Mouse (Mus musculus): ENCODE measurements around the gene Ltbp2. TPM values are rescaled to one million over a fixed set of nuclear protein-coding genes. Genes with fewer than 3 reads are reported as not detected.
A peak's percentile ranks its signal among the peaks of the same experiment; 100 is the strongest.

Ltbp2 gene
- total and polyA plus RNA-seq, 2 experiments from 2014 or later: 1.1 to 8.1 TPM

GRCm38 (mm10) chr12:84809033-84809432 lies 67.3 kb downstream of the Ltbp2 start:
- DNase-seq (ENCODE audit: low spot score) (no peak), ATAC-seq (ENCODE audit: insufficient read depth, low read depth) (no peak)
- Histone ChIP-seq H3K9ac (replicated peaks; ENCODE audit: low read depth, low read length) (no peak overlapping the region), H3K4me2 (ENCODE audit: low read depth, low read length) (no peak overlapping the region), H3K9me3 (replicated peaks; ENCODE audit: control insufficient read depth, low read length) (no peaks in the 10 kb centered on the region), H3K4me3 (ENCODE audit: low read depth, low read length) (no peak overlapping the region), H3K36me3 (replicated peaks; ENCODE audit: control insufficient read depth, insufficient read depth, low read length) (no peaks in the 10 kb centered on the region), H3K4me1 (ENCODE audit: control insufficient read depth, insufficient read depth) (peaks cover 11% of the 10 kb centered on the region), H3K27ac (ENCODE audit: low read depth) (no peak overlapping the region), H3K27me3 (ENCODE audit: control insufficient read depth, insufficient read depth, low read length) (peaks cover 95% of the 10 kb centered on the region)
- TF ChIP-seq EP300 (IDR thresholded peaks at IDR 0.05; ENCODE audit: low read depth): no peak
- no peak for TF ChIP-seq CTCF (IDR thresholded peaks at IDR 0.05; ENCODE audit: low read depth)
- 81% methylated on average over 6 of the region's 6 CpGs for WGBS

- no peak overlapping the region for H3K4me3 ChIP-seq (ENCODE audit: low read depth, low read length)
- no peak overlapping the region for H3K4me2 ChIP-seq (ENCODE audit: low read depth, low read length)
- H3K36me3 ChIP-seq (replicated peaks; ENCODE audit: control insufficient read depth, insufficient read depth, low read length): no peaks in the 10 kb centered on the region
- H3K9me3 ChIP-seq (replicated peaks; ENCODE audit: control insufficient read depth, low read length): no peaks in the 10 kb centered on the region
- TF ChIP-seq EP300 (IDR thresholded peaks at IDR 0.05; ENCODE audit: low read depth): no peak
- no peak for TF ChIP-seq CTCF (IDR thresholded peaks at IDR 0.05; ENCODE audit: low read depth)
- peaks cover 11% of the 10 kb centered on the region for H3K4me1 ChIP-seq (ENCODE audit: control insufficient read depth, insufficient read depth)
- 71% methylated on average over 13 of the region's 13 CpGs for WGBS
- DNase-seq (ENCODE audit: low spot score) (no peak), ATAC-seq (ENCODE audit: insufficient read depth, low read depth) (no peak)
- peaks cover 96% of the 10 kb centered on the region for H3K27me3 ChIP-seq (ENCODE audit: control insufficient read depth, insufficient read depth, low read length)
- H3K27ac ChIP-seq (ENCODE audit: low read depth): no peak overlapping the region
- H3K9ac ChIP-seq (replicated peaks; ENCODE audit: low read depth, low read length): no peak overlapping the region
Observed at GRCm38 (mm10) chr12:84807351-84807750, 69.0 kb downstream of the Ltbp2 start.

- Histone ChIP-seq H3K27ac (ENCODE audit: low read depth) (no peak overlapping the region), H3K27me3 (ENCODE audit: control insufficient read depth, insufficient read depth, low read length) (peaks cover 98% of the 10 kb centered on the region)
- no peak for ATAC-seq (ENCODE audit: insufficient read depth, low read depth)
Observed at GRCm38 (mm10) chr12:84806726-84807125, 69.6 kb downstream of the Ltbp2 start.

GRCm38 (mm10) chr12:84806010-84806409 lies 70.3 kb downstream of the Ltbp2 start:
- Histone ChIP-seq H3K36me3 (replicated peaks; ENCODE audit: control insufficient read depth, insufficient read depth, low read length) (no peaks in the 10 kb centered on the region), H3K27me3 (ENCODE audit: control insufficient read depth, insufficient read depth, low read length) (peaks cover 97% of the 10 kb centered on the region), H3K27ac (ENCODE audit: low read depth) (no peak overlapping the region), H3K4me1 (ENCODE audit: control insufficient read depth, insufficient read depth) (peaks cover 11% of the 10 kb centered on the region), H3K9me3 (replicated peaks; ENCODE audit: control insufficient read depth, low read length) (no peaks in the 10 kb centered on the region), H3K4me3 (ENCODE audit: low read depth, low read length) (no peak overlapping the region), H3K4me2 (ENCODE audit: low read depth, low read length) (no peak overlapping the region), H3K9ac (replicated peaks; ENCODE audit: low read depth, low read length) (no peak overlapping the region)
- 71% methylated on average over 1 of the region's 1 CpGs for WGBS
- ATAC-seq (ENCODE audit: insufficient read depth, low read depth): no peak
- no peak for TF ChIP-seq EP300 (IDR thresholded peaks at IDR 0.05; ENCODE audit: low read depth)
- no peak for TF ChIP-seq CTCF (IDR thresholded peaks at IDR 0.05; ENCODE audit: low read depth)
- DNase-seq (ENCODE audit: low spot score): no peak

More at GRCm38 (mm10) chr12:84806726-84807125, 69.6 kb downstream of the Ltbp2 start:
- no peak for DNase-seq (ENCODE audit: low spot score)
- Histone ChIP-seq H3K4me3 (ENCODE audit: low read depth, low read length) (no peak overlapping the region), H3K9ac (replicated peaks; ENCODE audit: low read depth, low read length) (no peak overlapping the region), H3K9me3 (replicated peaks; ENCODE audit: control insufficient read depth, low read length) (no peaks in the 10 kb centered on the region), H3K36me3 (replicated peaks; ENCODE audit: control insufficient read depth, insufficient read depth, low read length) (no peaks in the 10 kb centered on the region), H3K4me1 (ENCODE audit: control insufficient read depth, insufficient read depth) (peaks cover 11% of the 10 kb centered on the region), H3K4me2 (ENCODE audit: low read depth, low read length) (no peak overlapping the region)
- TF ChIP-seq CTCF (IDR thresholded peaks at IDR 0.05; ENCODE audit: low read depth) (no peak), EP300 (IDR thresholded peaks at IDR 0.05; ENCODE audit: low read depth) (no peak)
- WGBS: 59% methylated on average over 5 of the region's 5 CpGs

- H3K4me3 ChIP-seq (ENCODE audit: low read depth, low read length): no peak overlapping the region
- H3K27ac ChIP-seq (ENCODE audit: low read depth): no peak overlapping the region
- peak; percentile 49 for DNase-seq (ENCODE audit: low spot score)
- WGBS: 43% methylated on average over 9 of the region's 9 CpGs
- no peak for TF ChIP-seq EP300 (IDR thresholded peaks at IDR 0.05; ENCODE audit: low read depth)
- no peak for TF ChIP-seq CTCF (IDR thresholded peaks at IDR 0.05; ENCODE audit: low read depth)
- peaks cover 96% of the 10 kb centered on the region for H3K27me3 ChIP-seq (ENCODE audit: control insufficient read depth, insufficient read depth, low read length)
- H3K9me3 ChIP-seq (replicated peaks; ENCODE audit: control insufficient read depth, low read length): no peaks in the 10 kb centered on the region
- no peak overlapping the region for H3K9ac ChIP-seq (replicated peaks; ENCODE audit: low read depth, low read length)
- ATAC-seq (ENCODE audit: insufficient read depth, low read depth): peak; percentile 55
- no peaks in the 10 kb centered on the region for H3K36me3 ChIP-seq (replicated peaks; ENCODE audit: control insufficient read depth, insufficient read depth, low read length)
- H3K4me2 ChIP-seq (ENCODE audit: low read depth, low read length): no peak overlapping the region
- peaks cover 11% of the 10 kb centered on the region for H3K4me1 ChIP-seq (ENCODE audit: control insufficient read depth, insufficient read depth)
Observed at GRCm38 (mm10) chr12:84805228-84805842, 71.0 kb downstream of the Ltbp2 start.

- no peak overlapping the region for H3K27ac ChIP-seq (ENCODE audit: low read depth)
- H3K9ac ChIP-seq (replicated peaks; ENCODE audit: low read depth, low read length): no peak overlapping the region
- no peak for DNase-seq (ENCODE audit: low spot score)
- TF ChIP-seq CTCF (IDR thresholded peaks at IDR 0.05; ENCODE audit: low read depth): no peak
- no peak for TF ChIP-seq EP300 (IDR thresholded peaks at IDR 0.05; ENCODE audit: low read depth)
- H3K4me1 ChIP-seq (ENCODE audit: control insufficient read depth, insufficient read depth): peaks cover 11% of the 10 kb centered on the region
- no peak for ATAC-seq (ENCODE audit: insufficient read depth, low read depth)
- 85% methylated on average over 3 of the region's 3 CpGs for WGBS
- peaks cover 93% of the 10 kb centered on the region for H3K27me3 ChIP-seq (ENCODE audit: control insufficient read depth, insufficient read depth, low read length)
- no peaks in the 10 kb centered on the region for H3K9me3 ChIP-seq (replicated peaks; ENCODE audit: control insufficient read depth, low read length)
- no peak overlapping the region for H3K4me2 ChIP-seq (ENCODE audit: low read depth, low read length)
- no peak overlapping the region for H3K4me3 ChIP-seq (ENCODE audit: low read depth, low read length)
- no peaks in the 10 kb centered on the region for H3K36me3 ChIP-seq (replicated peaks; ENCODE audit: control insufficient read depth, insufficient read depth, low read length)
Observed at GRCm38 (mm10) chr12:84802625-84803024, 73.7 kb downstream of the Ltbp2 start.
